Mouse (Mus musculus): ENCODE data around the gene Olfr522. TPM values are rescaled to one million over a fixed set of nuclear protein-coding genes. Genes with fewer than 3 reads are reported as not detected.
"Not testable (repeated sequence)": the region's sequence is repeated elsewhere in the genome, so short reads cannot be mapped to it uniquely, and the experiment has no call there.

Gene Olfr522
- polyA plus RNA-seq, 1 experiment from 2014 or later, result not detected

DNA sequence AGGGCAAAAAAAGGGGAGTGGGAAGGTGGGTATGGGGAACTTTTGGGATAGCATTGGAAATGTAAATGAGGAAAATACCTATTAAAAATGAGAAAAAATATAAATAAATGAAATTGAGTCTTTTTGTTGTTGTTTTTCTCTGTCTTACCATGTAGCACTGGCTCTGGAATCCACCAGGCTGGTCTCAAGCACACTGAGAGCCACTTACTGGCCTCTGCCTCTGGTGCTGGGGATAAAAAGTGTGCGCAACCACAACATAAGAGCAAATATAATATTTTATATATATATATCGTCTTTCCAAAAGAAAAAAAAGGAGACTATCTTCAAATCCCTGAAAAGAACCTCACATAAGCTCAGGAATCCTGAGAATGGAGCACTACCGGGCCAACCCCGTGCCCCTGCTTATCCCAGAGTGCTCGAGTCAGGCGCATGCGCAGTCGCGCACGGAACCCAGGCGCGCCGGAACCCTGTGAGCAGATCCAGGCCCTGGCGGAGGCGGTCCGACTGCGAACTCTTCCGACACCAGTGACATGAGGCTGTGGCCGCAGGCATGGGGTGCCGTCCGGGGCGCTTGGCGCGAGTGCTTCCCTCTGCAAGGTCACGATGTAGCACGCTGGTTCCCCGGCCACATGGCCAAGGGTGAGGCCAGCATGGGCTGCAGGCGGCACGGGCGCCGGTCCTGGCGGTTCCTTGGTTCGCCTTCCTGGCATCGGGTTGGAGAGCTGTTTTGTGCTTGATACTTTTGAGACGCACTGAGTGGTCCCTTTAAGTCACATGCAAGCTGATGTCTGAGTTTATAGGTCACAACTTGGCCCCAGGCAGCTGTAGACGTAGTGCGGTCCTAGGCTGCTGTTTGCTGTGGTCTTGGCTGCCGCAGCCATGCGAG lies 27.2 kb downstream of the Olfr522 start, which contains the start of gene Mtg1:
Mtg1 (plus strand) TSS at position 430 of the 886 bp plus-strand sequence.
- Histone ChIP-seq H3K27me3 (ENCODE audit: control insufficient read depth, insufficient read depth, low read length) (no peaks in the 10 kb centered on the region), H3K27ac (replicated peaks) (peak within 1 kb of the TSS; percentile 88)
- 2% methylated on average over 37 of the region's 39 CpGs for WGBS

DNA sequence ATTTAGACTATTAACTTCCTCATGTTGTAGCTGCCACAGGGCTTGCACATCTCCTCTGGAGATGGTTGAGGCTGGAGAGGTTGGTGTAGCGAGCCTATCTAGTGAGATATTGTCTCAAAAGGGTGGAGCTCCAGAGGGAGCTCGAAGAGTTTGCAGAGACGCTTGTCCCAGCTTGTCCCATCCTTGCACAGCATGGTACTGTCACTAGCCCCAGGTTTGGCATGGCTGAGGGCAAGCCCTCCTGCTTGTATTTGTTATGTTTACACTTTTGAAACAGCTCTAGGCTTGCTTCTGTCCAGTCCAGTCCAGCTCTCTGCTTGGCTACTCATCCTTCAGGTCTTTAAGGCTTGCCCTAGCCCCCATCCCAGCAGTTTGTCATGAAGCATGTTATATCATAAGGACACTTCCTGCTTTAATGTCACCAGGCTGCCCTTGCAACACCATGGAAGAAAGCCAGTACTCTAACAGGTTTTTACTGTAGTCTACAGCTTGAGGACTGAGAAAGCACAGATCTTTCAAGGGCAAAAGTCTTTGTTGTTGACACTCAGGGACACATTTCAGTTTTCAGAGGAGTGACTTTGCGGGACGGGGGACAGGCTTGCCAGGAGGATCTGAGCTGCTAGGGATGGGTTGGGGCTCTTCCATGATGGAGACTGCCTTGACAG lies 29.3 kb downstream of the Olfr522 start:
- no peaks in the 10 kb centered on the region; the same call in 1 of the 2 replicates for H3K36me3 ChIP-seq (ENCODE audit: control insufficient read depth, insufficient read depth, low read length)
- 85% methylated on average over 5 of the region's 5 CpGs for WGBS

More for the DNA sequence above, 27.2 kb downstream of the Olfr522 start, which contains the start of gene Mtg1:
- Histone ChIP-seq H3K9ac (ENCODE audit: low read length) (peak within 1 kb of the TSS; percentile 88), H3K4me2 (replicated peaks; ENCODE audit: low read depth) (peak within 1 kb of the TSS; percentile 88), H3K4me3 (ENCODE audit: low read depth, low read length) (peak within 1 kb of the TSS; percentile 74), H3K9me3 (ENCODE audit: control insufficient read depth, low read length) (no peaks in the 10 kb centered on the region), H3K4me1 (replicated peaks; ENCODE audit: control insufficient read depth, insufficient read depth) (no peaks in the 10 kb centered on the region), H3K36me3 (ENCODE audit: control insufficient read depth, insufficient read depth, low read length) (no peaks in the 10 kb centered on the region)
- peak; percentile 97 for ATAC-seq (ENCODE audit: low FRiP score, low TSS enrichment)
- peak; percentile 96 for DNase-seq (ENCODE audit: low spot score)
- no peak for TF ChIP-seq EP300 (optimal IDR thresholded peaks at IDR 0.05)
- peak; percentile 33 for TF ChIP-seq CTCF (IDR thresholded peaks at IDR 0.05; ENCODE audit: low read depth)

DNA sequence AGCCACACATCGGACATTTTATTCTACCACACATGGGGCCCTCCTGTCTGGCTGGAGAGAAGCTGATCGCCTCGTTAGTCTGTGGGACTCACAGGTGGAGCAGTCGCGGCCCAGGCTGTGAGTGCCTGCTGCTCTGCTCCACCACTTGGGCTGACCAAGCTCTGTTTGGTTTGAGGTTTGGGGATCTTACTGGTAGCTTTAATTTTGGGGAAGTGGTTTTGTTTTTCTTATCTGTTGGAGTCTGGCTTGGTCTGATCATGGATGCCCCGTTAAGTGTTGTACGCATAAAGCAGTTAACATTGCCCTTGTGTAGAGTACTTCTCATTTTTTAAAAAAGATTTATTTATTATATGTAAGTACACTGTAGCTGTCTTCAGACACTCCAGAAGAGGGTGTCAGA lies 30.5 kb downstream of the Olfr522 start:
- DNase-seq (ENCODE audit: low spot score); H3K27ac ChIP-seq (replicated peaks); H3K36me3 ChIP-seq (ENCODE audit: control insufficient read depth, insufficient read depth, low read length); H3K4me2 ChIP-seq (replicated peaks; ENCODE audit: low read depth); H3K4me1 ChIP-seq (replicated peaks; ENCODE audit: control insufficient read depth, insufficient read depth); ATAC-seq (ENCODE audit: low FRiP score, low TSS enrichment); H3K27me3 ChIP-seq (ENCODE audit: control insufficient read depth, insufficient read depth, low read length); H3K4me3 ChIP-seq (ENCODE audit: low read depth, low read length); H3K9ac ChIP-seq (ENCODE audit: low read length); H3K9me3 ChIP-seq (ENCODE audit: control insufficient read depth, low read length): not testable (repeated sequence)
- WGBS, result 84% methylated on average over 5 of the region's 7 CpGs

More for the DNA sequence above, 29.3 kb downstream of the Olfr522 start:
- no peaks in the 10 kb centered on the region for H3K27me3 ChIP-seq (ENCODE audit: control insufficient read depth, insufficient read depth, low read length)
- no peaks in the 10 kb centered on the region for H3K9me3 ChIP-seq (ENCODE audit: control insufficient read depth, low read length)
- TF ChIP-seq CTCF (IDR thresholded peaks at IDR 0.05; ENCODE audit: low read depth) (no peak), EP300 (optimal IDR thresholded peaks at IDR 0.05) (peak; percentile 25)
- no peak for ATAC-seq (ENCODE audit: low FRiP score, low TSS enrichment)
- no peak overlapping the region; the same call in 1 of the 2 replicates for H3K27ac ChIP-seq (replicated peaks)
- no peak for DNase-seq (ENCODE audit: low spot score)
- no peak overlapping the region for H3K4me2 ChIP-seq (replicated peaks; ENCODE audit: low read depth)
- no peak overlapping the region for H3K4me3 ChIP-seq (ENCODE audit: low read depth, low read length)
- no peak overlapping the region for H3K9ac ChIP-seq (ENCODE audit: low read length)
- H3K4me1 ChIP-seq (replicated peaks; ENCODE audit: control insufficient read depth, insufficient read depth), result no peaks in the 10 kb centered on the region

DNA sequence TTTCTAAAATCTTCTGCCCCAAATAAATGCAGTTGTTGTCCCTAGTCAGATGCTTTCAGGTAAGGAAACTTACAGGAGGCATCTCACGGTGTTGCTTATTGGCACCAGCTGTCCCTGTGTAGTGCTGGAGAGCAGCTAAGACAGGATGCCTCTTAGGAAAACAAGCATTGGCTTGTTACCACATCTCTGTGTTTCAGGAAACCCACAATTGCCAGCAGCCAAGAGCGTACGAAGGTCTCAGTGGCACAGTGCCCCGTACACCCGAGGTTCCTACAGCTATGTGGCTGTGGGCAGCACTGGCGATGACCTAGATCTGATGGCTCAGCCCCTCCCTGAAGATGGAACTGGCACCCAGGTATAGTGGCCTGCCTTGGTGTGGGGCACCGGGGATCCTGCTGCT lies 32.4 kb downstream of the Olfr522 start:
- ATAC-seq (ENCODE audit: low FRiP score, low TSS enrichment); DNase-seq (ENCODE audit: low spot score); H3K4me2 ChIP-seq (replicated peaks; ENCODE audit: low read depth); H3K36me3 ChIP-seq (ENCODE audit: control insufficient read depth, insufficient read depth, low read length); H3K27ac ChIP-seq (replicated peaks); H3K4me1 ChIP-seq (replicated peaks; ENCODE audit: control insufficient read depth, insufficient read depth); H3K27me3 ChIP-seq (ENCODE audit: control insufficient read depth, insufficient read depth, low read length); H3K9ac ChIP-seq (ENCODE audit: low read length); H3K4me3 ChIP-seq (ENCODE audit: low read depth, low read length); H3K9me3 ChIP-seq (ENCODE audit: control insufficient read depth, low read length): not testable (repeated sequence)
- 92% methylated on average over 7 of the region's 7 CpGs for WGBS

DNA sequence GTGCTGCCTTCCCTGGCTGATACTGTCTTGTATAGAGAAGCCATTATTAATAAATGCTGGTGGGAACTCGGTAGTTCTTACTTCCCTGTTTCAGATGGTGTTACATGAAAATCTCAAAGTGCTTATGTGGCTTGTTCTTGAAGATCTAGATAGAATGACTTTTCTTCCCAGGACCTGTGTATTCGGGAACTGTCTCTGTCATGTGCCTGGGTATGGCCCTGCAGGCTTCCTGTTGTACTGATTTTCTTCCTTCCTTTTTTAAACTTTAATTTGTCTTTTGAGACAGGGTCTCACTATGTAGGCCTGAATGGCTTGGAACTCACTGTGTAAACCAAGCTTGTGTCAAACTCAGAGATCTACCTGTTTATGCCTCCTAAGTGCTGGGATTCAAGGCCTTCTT lies 36.7 kb downstream of the Olfr522 start:
- WGBS, result 91% methylated on average over 2 of the region's 2 CpGs
- Histone ChIP-seq H3K27me3 (ENCODE audit: control insufficient read depth, insufficient read depth, low read length) (no peaks in the 10 kb centered on the region), H3K36me3 (ENCODE audit: control insufficient read depth, insufficient read depth, low read length) (no peaks in the 10 kb centered on the region; the same call in 1 of the 2 replicates), H3K4me2 (replicated peaks; ENCODE audit: low read depth) (no peak overlapping the region), H3K4me1 (replicated peaks; ENCODE audit: control insufficient read depth, insufficient read depth) (peaks cover 3% of the 10 kb centered on the region; the same call in 1 of the 2 replicates), H3K4me3 (ENCODE audit: low read depth, low read length) (no peak overlapping the region), H3K9me3 (ENCODE audit: control insufficient read depth, low read length) (no peaks in the 10 kb centered on the region), H3K9ac (ENCODE audit: low read length) (no peak overlapping the region), H3K27ac (replicated peaks) (no peak overlapping the region)
- TF ChIP-seq CTCF (IDR thresholded peaks at IDR 0.05; ENCODE audit: low read depth) (no peak), EP300 (optimal IDR thresholded peaks at IDR 0.05) (no peak)
- no peak for DNase-seq (ENCODE audit: low spot score)
- ATAC-seq (ENCODE audit: low FRiP score, low TSS enrichment), result no peak
